Mouse (Mus musculus) E14TG2a.4 (cell line): ENCODE data around the gene Eif3b.

Source experiments
- CTCF ChIP-seq: conservative IDR thresholded peaks from 2 replicates; pipeline ENCODE4 v1.5.1; 2014; ENCODE audit warnings: low read length
- NANOG ChIP-seq: IDR thresholded peaks from 2 replicates; pipeline ENCODE4 v1.6.1; 2014; ENCODE audit warnings: borderline replicate concordance, low read length, mixed read lengths

DNA sequence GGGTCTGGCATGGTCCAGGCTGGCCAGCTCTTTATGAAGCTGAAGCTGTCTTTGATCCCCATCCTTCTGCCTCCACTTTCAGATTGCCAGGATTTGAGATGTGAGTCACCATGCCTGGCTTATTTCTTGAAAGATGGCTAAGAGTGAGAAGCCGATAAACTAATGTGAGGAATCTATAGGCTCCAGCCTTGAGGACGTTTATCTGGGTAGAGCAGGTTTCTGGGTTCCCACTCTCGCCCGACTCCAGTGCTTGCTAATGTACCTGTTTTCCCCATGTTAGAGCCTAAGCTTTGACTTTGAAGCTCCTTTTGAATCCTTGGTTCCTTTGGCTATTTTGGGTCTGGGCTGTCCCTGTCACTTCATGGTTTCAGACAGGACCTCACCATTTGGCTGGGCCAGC, 1.5 kb downstream of the Eif3b start:
- no peak for TF ChIP-seq CTCF
- TF ChIP-seq NANOG = no peak
